32 mouse cellular contexts compared by ENCODE assay signal in genomic region chr8:120928082-120928481, GRCm38 (mm10).
A peak's percentile ranks its signal among the peaks of the same experiment; 100 is the strongest.
DNase-seq lines count a peak whose midpoint lies in the region; ATAC-seq and TF ChIP-seq lines count a peak whose summit lies in the region.
"Had no signal": no experiment of that assay in that cellular context is flagged by ENCODE, and none has a peak within 500 bp of the region (broad histone marks: within the 10 kb centered on the region; RNA-seq: fewer than 3 reads in every experiment).

No protein-coding gene starts in this region.

- no peaks in the 10 kb centered on the region for H3K4me1 ChIP-seq in midbrain, postnatal 0 days (ENCODE audit: insufficient read depth, low read length)
- no peaks in the 10 kb centered on the region for H3K4me1 ChIP-seq in midbrain, embryonic 11.5 days (ENCODE audit: control insufficient read depth, insufficient read depth, low read length)
- no peaks in the 10 kb centered on the region for H3K4me1 ChIP-seq in liver, postnatal 0 days (ENCODE audit: insufficient read depth)
- H3K4me1 ChIP-seq: embryonic facial prominence, embryonic 15.5 days; forebrain, embryonic 13.5 days; hindbrain, embryonic 13.5 days; neural tube, embryonic 13.5 days; stomach, embryonic 15.5 days had no signal

- DNase-seq in embryo, embryonic 10 days (ENCODE audit: low spot score), result peak; percentile 64
- no peak for DNase-seq in embryo, embryonic 9.5 days (ENCODE audit: extremely low spot score)
- peak; percentile 21 for DNase-seq in midbrain, postnatal 0 days (ENCODE audit: low spot score)
- no peak for DNase-seq in midbrain, embryonic 11.5 days (ENCODE audit: low spot score, missing footprints)
- DNase-seq in brain, adult 2 months (ENCODE audit: low read depth, low spot score), result peak; percentile 10
- no peak for DNase-seq in spleen, postnatal 10 days (ENCODE audit: low spot score in 2 of 2)
- DNase-seq in spleen, postnatal 36 days (ENCODE audit: low spot score in 2 of 2), result no peak
- no peak for DNase-seq in liver, postnatal 0 days
- DNase-seq: adrenal gland, postnatal 25 days; cerebellum, adult 8-10 months; cerebellum, postnatal 36 days; embryo, embryonic 11 days; gastrocnemius, adult 2 months; gastrocnemius, postnatal 36 days; heart, adult 18-20 months; heart, postnatal 36 days; kidney, adult 18-20 months; kidney, postnatal 25 days; liver; lung, embryonic 14.5 days; lung, postnatal 14 days; right cerebral cortex, postnatal 4 days; thymus, postnatal 14 days had no signal

- no peaks in the 10 kb centered on the region for H3K27me3 ChIP-seq in midbrain, postnatal 0 days (ENCODE audit: insufficient read depth, low read length)
- H3K27me3 ChIP-seq in midbrain, embryonic 11.5 days (ENCODE audit: control insufficient read depth, insufficient read depth, low read length), result no peaks in the 10 kb centered on the region
- H3K27me3 ChIP-seq in liver, postnatal 0 days (ENCODE audit: insufficient read depth, low read length), result no peaks in the 10 kb centered on the region
- H3K27me3 ChIP-seq: stomach, embryonic 15.5 days had no signal

- 89% methylated on average over 6 of the region's 6 CpGs for WGBS in midbrain, postnatal 0 days
- WGBS in midbrain, embryonic 11.5 days, result 81% methylated on average over 6 of the region's 6 CpGs
- 69% methylated on average over 6 of the region's 6 CpGs for WGBS in liver, postnatal 0 days (ENCODE audit: insufficient replicate concordance)

- H3K9me3 ChIP-seq in midbrain, postnatal 0 days (ENCODE audit: low read length), result no peaks in the 10 kb centered on the region
- no peaks in the 10 kb centered on the region for H3K9me3 ChIP-seq in midbrain, embryonic 11.5 days (ENCODE audit: control insufficient read depth, low read length)
- no peaks in the 10 kb centered on the region for H3K9me3 ChIP-seq in liver, postnatal 0 days (ENCODE audit: low read length)
- H3K9me3 ChIP-seq: embryonic facial prominence, embryonic 15.5 days; forebrain, embryonic 13.5 days; hindbrain, embryonic 13.5 days; kidney, embryonic 15.5 days; neural tube, embryonic 13.5 days; stomach, embryonic 15.5 days had no signal

- no peak overlapping the region for H3K4me3 ChIP-seq in midbrain, postnatal 0 days (ENCODE audit: low read depth, low read length)
- H3K4me3 ChIP-seq in midbrain, embryonic 11.5 days (ENCODE audit: low read depth, low read length), result no peak overlapping the region
- H3K4me3 ChIP-seq in liver, postnatal 0 days (ENCODE audit: low read depth, low read length), result no peak overlapping the region
- H3K4me3 ChIP-seq: embryonic facial prominence, embryonic 15.5 days; forebrain, embryonic 13.5 days; gastrocnemius, adult 2 months; hindbrain, embryonic 13.5 days; kidney, embryonic 15.5 days; neural tube, embryonic 13.5 days; stomach, embryonic 15.5 days had no signal

- no peak for TF ChIP-seq EP300 in liver, postnatal 0 days (IDR thresholded peaks at IDR 0.05; ENCODE audit: low read depth)

- no peaks in the 10 kb centered on the region for H3K36me3 ChIP-seq in midbrain, postnatal 0 days (ENCODE audit: insufficient read depth, low read length)
- no peaks in the 10 kb centered on the region for H3K36me3 ChIP-seq in midbrain, embryonic 11.5 days (ENCODE audit: control insufficient read depth, insufficient read depth, low read length)
- H3K36me3 ChIP-seq in liver, postnatal 0 days (replicated peaks; ENCODE audit: insufficient read depth, low read length), result no peaks in the 10 kb centered on the region
- H3K36me3 ChIP-seq: embryonic facial prominence, embryonic 15.5 days; hindbrain, embryonic 13.5 days; kidney, embryonic 15.5 days; neural tube, embryonic 13.5 days; stomach, embryonic 15.5 days had no signal

- no peak overlapping the region for H3K4me2 ChIP-seq in midbrain, postnatal 0 days (ENCODE audit: low read depth, low read length, poor library complexity, severe bottlenecking)
- H3K4me2 ChIP-seq in midbrain, embryonic 11.5 days, result no peak overlapping the region
- no peak overlapping the region for H3K4me2 ChIP-seq in liver, postnatal 0 days (ENCODE audit: low read depth, low read length)
- H3K4me2 ChIP-seq: embryonic facial prominence, embryonic 15.5 days; forebrain, embryonic 13.5 days; heart, embryonic 11.5 days; hindbrain, embryonic 13.5 days; kidney, embryonic 15.5 days; lung, embryonic 14.5 days; neural tube, embryonic 13.5 days; stomach, embryonic 15.5 days had no signal

- H3K27ac ChIP-seq in midbrain, postnatal 0 days (ENCODE audit: low read depth, low read length), result no peak overlapping the region
- no peak overlapping the region for H3K27ac ChIP-seq in midbrain, embryonic 11.5 days (ENCODE audit: low read depth, low read length)
- H3K27ac ChIP-seq in liver, postnatal 0 days (ENCODE audit: low read depth), result no peak overlapping the region
- H3K27ac ChIP-seq: embryonic facial prominence, embryonic 15.5 days; forebrain, embryonic 13.5 days; gastrocnemius, adult 2 months; hindbrain, embryonic 13.5 days; kidney, embryonic 15.5 days; liver, embryonic 14.5 days; neural tube, embryonic 13.5 days; stomach, embryonic 15.5 days had no signal

- no peak for TF ChIP-seq CTCF in midbrain, postnatal 0 days (IDR thresholded peaks at IDR 0.05)
- no peak for TF ChIP-seq CTCF in liver, postnatal 0 days (IDR thresholded peaks at IDR 0.05; ENCODE audit: low read depth)

- no peak for ATAC-seq in midbrain, postnatal 0 days (ENCODE audit: low FRiP score)
- ATAC-seq in midbrain, embryonic 11.5 days (ENCODE audit: low FRiP score), result no peak
- no peak for ATAC-seq in liver, postnatal 0 days
- ATAC-seq: forebrain, embryonic 13.5 days; inflammation-experienced regulatory T-cells, adult 6 months had no signal

- H3K9ac ChIP-seq in midbrain, postnatal 0 days (replicated peaks; ENCODE audit: low read length, poor library complexity, severe bottlenecking), result no peak overlapping the region
- H3K9ac ChIP-seq in midbrain, embryonic 11.5 days (ENCODE audit: low read length), result no peak overlapping the region
- no peak overlapping the region for H3K9ac ChIP-seq in liver, postnatal 0 days (replicated peaks)
- H3K9ac ChIP-seq: embryonic facial prominence, embryonic 15.5 days; forebrain, embryonic 13.5 days; hindbrain, embryonic 13.5 days; kidney, embryonic 15.5 days; liver, embryonic 14.5 days; lung, embryonic 14.5 days; neural tube, embryonic 13.5 days; stomach, embryonic 15.5 days had no signal

Comparison
In these comparisons a context has a peak if more than half of its experiments do, and no peak if none do; other contexts are left out.
1. DNase-seq: peak in embryo, embryonic 10 days (single experiment), midbrain, postnatal 0 days (single experiment) and brain, adult 2 months (single experiment); none in embryo, embryonic 9.5 days (single experiment), midbrain, embryonic 11.5 days (single experiment), spleen, postnatal 10 days (0 of 2), spleen, postnatal 36 days (0 of 2) and liver, postnatal 0 days (single experiment).